Mouse (Mus musculus) hindbrain, postnatal 0 days (tissue): Measurements from ENCODE around the gene Prkg1. TPM values are rescaled to one million over a fixed set of nuclear protein-coding genes. Genes with fewer than 3 reads are reported as not detected.

Experiments
- ATAC-seq: fragments of 200-750 bp; cut with Nextera tagmentation; 2 replicates; pipeline ENCODE4 v1.8.0; 2017; ENCODE audit warnings: mild to moderate bottlenecking, moderate TSS enrichment, moderate library complexity
- DNase-seq: peaks from one replicate; pipeline ENCODE4 v3.0.0-alpha.2; 2015; ENCODE audit warnings: low spot score
- H3K27ac ChIP-seq: fragments of 300-500 bp; sonication (generic); 2 replicates; pipeline ENCODE4 v1.5.1; 2014; ENCODE audit warnings: mild to moderate bottlenecking
- H3K27me3 ChIP-seq: fragments of 300-500 bp; sonication (generic); 2 replicates; pipeline ENCODE4 v1.6.1; 2014; ENCODE audit warnings: low read length, mixed read lengths; ENCODE audit not compliant: insufficient read depth
- H3K36me3 ChIP-seq: fragments of 300-500 bp; sonication (generic); 2 replicates; pipeline ENCODE4 v1.6.1; 2014; ENCODE audit warnings: low read length, mixed read lengths; ENCODE audit not compliant: insufficient read depth
- H3K4me1 ChIP-seq: fragments of 300-500 bp; sonication (generic); 2 replicates; pipeline ENCODE4 v1.6.1; 2014; ENCODE audit warnings: antibody characterized with exemption, low read length, mixed read lengths; ENCODE audit not compliant: insufficient read depth
- H3K4me2 ChIP-seq: fragments of 300-500 bp; sonication (generic); 2 replicates; pipeline ENCODE4 v1.6.1; 2014; ENCODE audit warnings: low read depth, mild to moderate bottlenecking, low read length, moderate library complexity, mixed read lengths
- H3K4me3 ChIP-seq: fragments of 300-500 bp; sonication (generic); 2 replicates; pipeline ENCODE4 v1.5.1; 2014; ENCODE audit warnings: low read length
- H3K9ac ChIP-seq: fragments of 300-500 bp; sonication (generic); replicated peaks from 2 replicates; pipeline ENCODE4 v1.6.1; 2014; ENCODE audit warnings: mild to moderate bottlenecking, low read length, moderate library complexity, mixed read lengths
- H3K9me3 ChIP-seq: fragments of 300-500 bp; sonication (generic); 2 replicates; pipeline ENCODE4 v1.6.1; 2016; ENCODE audit warnings: low read length, mixed read lengths
- CTCF ChIP-seq: IDR thresholded peaks from 2 replicates; pipeline ENCODE4 v1.5.1; 2016; ENCODE audit warnings: antibody characterized with exemption, control low read depth, low read depth
- WGBS: fragments of 180-500 bp; shearing (Covaris S2); extraction: QIAGEN DNeasy Blood & Tissue Kit; methylation state at CpG from one replicate; pipeline ENCODE4 v1.1.7; 2014; 5-methylcytosine and 5-hydroxymethylcytosine counted together
- polyA plus RNA-seq: library from polyadenylated mRNA; unstranded; fragments of >200 nt; fragmentation: Nextera tagmentation; extraction: Ambion mirVana; gene quantifications from 2 replicates; pipeline ENCODE4 v1.2.1, GENCODE M21; 2015
- total RNA-seq: library from RNA; depleted of rRNA; stranded (reverse); fragments of >200 nt; gene quantifications from 2 replicates; pipeline ENCODE4 v1.2.3, GENCODE M21; 2014; rRNA removed

Prkg1 gene
- 8.6 and 10.9 TPM in 2 replicates for total RNA-seq
- 4.7 and 5.3 TPM in 2 replicates for polyA plus RNA-seq

GRCm38 (mm10) chr19:31764801-31765340 lies at the start of gene Prkg1:
TSS of gene Prkg1 (minus strand) at chr19:31765033.
- ATAC-seq (peak; percentile 71), DNase-seq (peak; percentile 56)
- WGBS = under 1% methylated on average over 21 of the region's 23 CpGs
- H3K4me3 ChIP-seq = peak within 1 kb of the TSS; percentile 54
- peak within 1 kb of the TSS; percentile 99 for H3K4me2 ChIP-seq
- H3K9ac ChIP-seq = 0 out of 2 replicates have a peak within 1 kb of the TSS, but pooled peaks have one; percentile 22
- peaks cover 29% of the 10 kb centered on the region for H3K27me3 ChIP-seq
- no peaks in the 10 kb centered on the region for H3K9me3 ChIP-seq
- H3K27ac ChIP-seq = no peak within 1 kb of the TSS
- no peaks in the 10 kb centered on the region for H3K36me3 ChIP-seq
- peaks cover 12% of the 10 kb centered on the region; the same call in 1 of the 2 replicates for H3K4me1 ChIP-seq
- TF ChIP-seq CTCF = no peak

GRCm38 (mm10) chr19:31813087-31813486 lies 48.3 kb upstream of the Prkg1 start:
- H3K4me3 ChIP-seq = no peak overlapping the region
- 65% methylated on average over 4 of the region's 4 CpGs for WGBS
- no peak overlapping the region for H3K4me2 ChIP-seq
- H3K27ac ChIP-seq = no peak overlapping the region
- DNase-seq (no peak), ATAC-seq (no peak)
- H3K36me3 ChIP-seq = no peaks in the 10 kb centered on the region
- H3K9me3 ChIP-seq = no peaks in the 10 kb centered on the region
- no peak overlapping the region for H3K9ac ChIP-seq
- no peaks in the 10 kb centered on the region for H3K4me1 ChIP-seq
- H3K27me3 ChIP-seq = no peaks in the 10 kb centered on the region
- TF ChIP-seq CTCF = no peak

- WGBS = 34% methylated on average over 5 of the region's 5 CpGs
- Histone ChIP-seq H3K4me2 (no peak overlapping the region), H3K27me3 (no peaks in the 10 kb centered on the region), H3K9me3 (no peaks in the 10 kb centered on the region), H3K4me1 (no peaks in the 10 kb centered on the region), H3K9ac (no peak overlapping the region), H3K4me3 (no peak overlapping the region), H3K36me3 (no peaks in the 10 kb centered on the region), H3K27ac (no peak overlapping the region)
- peak; percentile 54 for TF ChIP-seq CTCF
- ATAC-seq (no peak), DNase-seq (peak; percentile 54)
Measured at GRCm38 (mm10) chr19:31811371-31811770, 46.5 kb upstream of the Prkg1 start.

- Histone ChIP-seq H3K4me1 (no peaks in the 10 kb centered on the region), H3K4me2 (no peak overlapping the region), H3K9ac (no peak overlapping the region), H3K27me3 (no peaks in the 10 kb centered on the region), H3K27ac (no peak overlapping the region), H3K9me3 (no peaks in the 10 kb centered on the region), H3K36me3 (no peaks in the 10 kb centered on the region), H3K4me3 (no peak overlapping the region)
- WGBS = 70% methylated on average over 7 of the region's 7 CpGs
- no peak for ATAC-seq
- DNase-seq = no peak
- no peak for TF ChIP-seq CTCF
Measured at GRCm38 (mm10) chr19:31805391-31805790, 40.6 kb upstream of the Prkg1 start.

- peak; percentile 62 for DNase-seq
- WGBS = 45% methylated on average over 9 of the region's 9 CpGs
- H3K4me3 ChIP-seq = no peak overlapping the region
Measured at GRCm38 (mm10) chr19:31795485-31796046, 30.7 kb upstream of the Prkg1 start.

GRCm38 (mm10) chr19:31791724-31792123 lies 26.9 kb upstream of the Prkg1 start:
- no peak for TF ChIP-seq CTCF
- WGBS = 60% methylated on average over 3 of the region's 3 CpGs
- no peak for ATAC-seq

More at GRCm38 (mm10) chr19:31795485-31796046, 30.7 kb upstream of the Prkg1 start:
- Histone ChIP-seq H3K4me2 (no peak overlapping the region), H3K36me3 (no peaks in the 10 kb centered on the region), H3K9me3 (no peaks in the 10 kb centered on the region), H3K4me1 (no peaks in the 10 kb centered on the region), H3K9ac (no peak overlapping the region), H3K27ac (no peak overlapping the region), H3K27me3 (no peaks in the 10 kb centered on the region)
- ATAC-seq = peak; percentile 58; the same call in 1 of the 2 replicates
- no peak for TF ChIP-seq CTCF

GRCm38 (mm10) chr19:31781521-31782018 lies 16.7 kb upstream of the Prkg1 start:
- no peaks in the 10 kb centered on the region for H3K27me3 ChIP-seq
- H3K9ac ChIP-seq = no peak overlapping the region
- no peaks in the 10 kb centered on the region for H3K4me1 ChIP-seq
- no peaks in the 10 kb centered on the region for H3K36me3 ChIP-seq
- H3K4me3 ChIP-seq = no peak overlapping the region
- no peak overlapping the region for H3K27ac ChIP-seq
- no peak overlapping the region for H3K4me2 ChIP-seq
- DNase-seq (no peak), ATAC-seq (no peak)
- no peak for TF ChIP-seq CTCF
- WGBS = 88% methylated on average over 3 of the region's 3 CpGs
- H3K9me3 ChIP-seq = no peaks in the 10 kb centered on the region

More at GRCm38 (mm10) chr19:31791724-31792123, 26.9 kb upstream of the Prkg1 start:
- no peak overlapping the region for H3K9ac ChIP-seq
- H3K4me2 ChIP-seq = no peak overlapping the region
- H3K36me3 ChIP-seq = no peaks in the 10 kb centered on the region
- H3K4me1 ChIP-seq = no peaks in the 10 kb centered on the region
- no peak overlapping the region for H3K4me3 ChIP-seq
- H3K27ac ChIP-seq = no peak overlapping the region
- H3K27me3 ChIP-seq = no peaks in the 10 kb centered on the region
- DNase-seq = no peak
- no peaks in the 10 kb centered on the region for H3K9me3 ChIP-seq
